Mouse (Mus musculus) embryonic facial prominence, embryonic 11.5 days (tissue): ENCODE results near the gene Adamts2. TPM values are rescaled to one million over a fixed set of nuclear protein-coding genes. Genes with fewer than 3 reads are reported as not detected.

ENCODE experiments used
- ATAC-seq: fragments of 200-750 bp; cut with Nextera tagmentation; replicated peaks from 2 replicates; pipeline ENCODE4 v1.8.0; 2017; ENCODE audit warnings: low read depth; ENCODE audit not compliant: insufficient number of reproducible peaks, low FRiP score, low TSS enrichment
- DNase-seq: peaks from one replicate; pipeline ENCODE4 v3.0.0-alpha.2; 2015; ENCODE audit warnings: low spot score
- H3K27ac ChIP-seq: fragments of 300-500 bp; sonication (generic); replicated peaks from 2 replicates; pipeline ENCODE4 v1.5.1; 2014; ENCODE audit warnings: mild to moderate bottlenecking, low read depth, low read length, control low read depth
- H3K27me3 ChIP-seq: fragments of 300-500 bp; sonication (generic); 2 replicates; pipeline ENCODE4 v1.6.1; 2014; ENCODE audit warnings: mild to moderate bottlenecking, low read length, moderate library complexity, mixed read lengths; ENCODE audit not compliant: control insufficient read depth, insufficient read depth
- H3K36me3 ChIP-seq: fragments of 300-500 bp; sonication (generic); replicated peaks from 2 replicates; pipeline ENCODE4 v1.6.1; 2014; ENCODE audit warnings: low read depth, mild to moderate bottlenecking, low read length, moderate library complexity, mixed read lengths; ENCODE audit not compliant: control insufficient read depth, insufficient read depth
- H3K4me1 ChIP-seq: fragments of 300-500 bp; sonication (generic); 2 replicates; pipeline ENCODE4 v1.6.1; 2014; ENCODE audit warnings: low read length, mixed read lengths; ENCODE audit not compliant: control insufficient read depth, insufficient read depth
- H3K4me2 ChIP-seq: fragments of 300-500 bp; sonication (generic); 2 replicates; pipeline ENCODE4 v1.6.1; 2014; ENCODE audit warnings: low read depth, mild to moderate bottlenecking, control low read depth, low read length, moderate library complexity
- H3K4me3 ChIP-seq: fragments of 300-500 bp; sonication (generic); 2 replicates; pipeline ENCODE4 v1.5.1; 2014; ENCODE audit warnings: low read depth, low read length, control low read depth
- H3K9ac ChIP-seq: fragments of 300-500 bp; sonication (generic); replicated peaks from 2 replicates; pipeline ENCODE4 v1.6.1; 2014; ENCODE audit warnings: mild to moderate bottlenecking, control low read depth, low read length
- H3K9me3 ChIP-seq: fragments of 300-500 bp; sonication (generic); replicated peaks from 2 replicates; pipeline ENCODE4 v1.6.1; 2016; ENCODE audit warnings: mild to moderate bottlenecking, low read length, inconsistent platforms, mixed read lengths; ENCODE audit not compliant: control insufficient read depth
- WGBS: fragments of 180-500 bp; shearing (Covaris S2); extraction: QIAGEN DNeasy Blood & Tissue Kit; methylation state at CpG from one replicate; pipeline ENCODE4 v1.1.7; 2014; 5-methylcytosine and 5-hydroxymethylcytosine counted together
- polyA plus RNA-seq: library from polyadenylated mRNA; unstranded; fragments of >200 nt; fragmentation: Nextera tagmentation; extraction: Ambion mirVana; gene quantifications from 2 replicates; pipeline ENCODE4 v1.2.1, GENCODE M21; 2014

Gene Adamts2
- polyA plus RNA-seq, 1 experiment from 2014 or later: 2.2 TPM

GRCm38 (mm10) chr11:50725595-50725994 is 123.7 kb downstream of the Adamts2 start:
- Histone ChIP-seq H3K9ac (no peak overlapping the region), H3K27ac (no peak overlapping the region), H3K36me3 (no peaks in the 10 kb centered on the region), H3K4me2 (no peak overlapping the region), H3K27me3 (no peaks in the 10 kb centered on the region), H3K4me1 (no peaks in the 10 kb centered on the region), H3K4me3 (no peak overlapping the region), H3K9me3 (no peaks in the 10 kb centered on the region)
- DNase-seq: no peak
- 48% methylated on average over 4 of the region's 4 CpGs for WGBS
- ATAC-seq: no peak

- H3K27ac ChIP-seq: no peak overlapping the region
- H3K4me1 ChIP-seq: no peaks in the 10 kb centered on the region
- no peak overlapping the region for H3K9ac ChIP-seq
- no peaks in the 10 kb centered on the region for H3K9me3 ChIP-seq
- WGBS: 78% methylated on average over 5 of the region's 5 CpGs
- H3K27me3 ChIP-seq: no peaks in the 10 kb centered on the region
- H3K36me3 ChIP-seq: no peaks in the 10 kb centered on the region
- no peak overlapping the region for H3K4me3 ChIP-seq
- DNase-seq: no peak
- H3K4me2 ChIP-seq: no peak overlapping the region
- ATAC-seq: no peak
Observed at GRCm38 (mm10) chr11:50726035-50726434, 124.2 kb downstream of the Adamts2 start.

GRCm38 (mm10) chr11:50733146-50733545 is 131.3 kb downstream of the Adamts2 start:
- 58% methylated on average over 3 of the region's 3 CpGs for WGBS
- H3K4me3 ChIP-seq: no peak overlapping the region

GRCm38 (mm10) chr11:50734129-50734528 is 132.2 kb downstream of the Adamts2 start:
- ATAC-seq (no peak), DNase-seq (no peak)
- no peaks in the 10 kb centered on the region for H3K9me3 ChIP-seq
- no peak overlapping the region for H3K4me3 ChIP-seq
- no peaks in the 10 kb centered on the region for H3K36me3 ChIP-seq
- H3K27ac ChIP-seq: no peak overlapping the region
- WGBS: 76% methylated on average over 4 of the region's 4 CpGs
- no peaks in the 10 kb centered on the region for H3K27me3 ChIP-seq
- H3K4me1 ChIP-seq: no peaks in the 10 kb centered on the region
- no peak overlapping the region for H3K4me2 ChIP-seq
- no peak overlapping the region for H3K9ac ChIP-seq

More at GRCm38 (mm10) chr11:50733146-50733545, 131.3 kb downstream of the Adamts2 start:
- Histone ChIP-seq H3K9ac (no peak overlapping the region), H3K4me1 (no peaks in the 10 kb centered on the region), H3K27me3 (no peaks in the 10 kb centered on the region), H3K27ac (no peak overlapping the region), H3K4me2 (no peak overlapping the region), H3K36me3 (no peaks in the 10 kb centered on the region), H3K9me3 (no peaks in the 10 kb centered on the region)
- DNase-seq (no peak), ATAC-seq (no peak)

GRCm38 (mm10) chr11:50736548-50736947 is 134.7 kb downstream of the Adamts2 start:
- no peak overlapping the region for H3K27ac ChIP-seq
- no peak overlapping the region for H3K4me3 ChIP-seq
- no peak overlapping the region for H3K4me2 ChIP-seq
- 96% methylated on average over 1 of the region's 1 CpGs for WGBS
- ATAC-seq (no peak), DNase-seq (no peak)
- no peaks in the 10 kb centered on the region for H3K27me3 ChIP-seq
- no peak overlapping the region for H3K9ac ChIP-seq
- H3K36me3 ChIP-seq: no peaks in the 10 kb centered on the region
- H3K4me1 ChIP-seq: no peaks in the 10 kb centered on the region
- H3K9me3 ChIP-seq: no peaks in the 10 kb centered on the region

- Histone ChIP-seq H3K9me3 (no peaks in the 10 kb centered on the region), H3K27me3 (no peaks in the 10 kb centered on the region), H3K36me3 (no peaks in the 10 kb centered on the region), H3K9ac (no peak overlapping the region), H3K27ac (no peak overlapping the region), H3K4me3 (no peak overlapping the region), H3K4me1 (no peaks in the 10 kb centered on the region), H3K4me2 (no peak overlapping the region)
- DNase-seq (no peak), ATAC-seq (no peak)
- 92% methylated on average over 1 of the region's 1 CpGs for WGBS
Observed at GRCm38 (mm10) chr11:50738436-50738835, 136.6 kb downstream of the Adamts2 start.

- H3K9me3 ChIP-seq: no peaks in the 10 kb centered on the region
- ATAC-seq (no peak), DNase-seq (no peak)
- H3K27ac ChIP-seq: no peak overlapping the region
- no peak overlapping the region for H3K4me2 ChIP-seq
- H3K4me3 ChIP-seq: no peak overlapping the region
- H3K4me1 ChIP-seq: no peaks in the 10 kb centered on the region
- H3K9ac ChIP-seq: no peak overlapping the region
- no peaks in the 10 kb centered on the region for H3K36me3 ChIP-seq
- WGBS: 50% methylated on average over 10 of the region's 10 CpGs
- no peaks in the 10 kb centered on the region for H3K27me3 ChIP-seq
Observed at GRCm38 (mm10) chr11:50739453-50739852, 137.6 kb downstream of the Adamts2 start.

GRCm38 (mm10) chr11:50742146-50742545 is 140.3 kb downstream of the Adamts2 start:
- Histone ChIP-seq H3K4me1 (no peaks in the 10 kb centered on the region), H3K4me2 (no peak overlapping the region), H3K9me3 (no peaks in the 10 kb centered on the region), H3K9ac (no peak overlapping the region), H3K4me3 (no peak overlapping the region), H3K36me3 (no peaks in the 10 kb centered on the region), H3K27ac (no peak overlapping the region), H3K27me3 (no peaks in the 10 kb centered on the region)
- 86% methylated on average over 1 of the region's 1 CpGs for WGBS
- DNase-seq (no peak), ATAC-seq (no peak)
